Comparison of ENCODE assay signal across 9 mouse cellular contexts in the genomic region with DNA sequence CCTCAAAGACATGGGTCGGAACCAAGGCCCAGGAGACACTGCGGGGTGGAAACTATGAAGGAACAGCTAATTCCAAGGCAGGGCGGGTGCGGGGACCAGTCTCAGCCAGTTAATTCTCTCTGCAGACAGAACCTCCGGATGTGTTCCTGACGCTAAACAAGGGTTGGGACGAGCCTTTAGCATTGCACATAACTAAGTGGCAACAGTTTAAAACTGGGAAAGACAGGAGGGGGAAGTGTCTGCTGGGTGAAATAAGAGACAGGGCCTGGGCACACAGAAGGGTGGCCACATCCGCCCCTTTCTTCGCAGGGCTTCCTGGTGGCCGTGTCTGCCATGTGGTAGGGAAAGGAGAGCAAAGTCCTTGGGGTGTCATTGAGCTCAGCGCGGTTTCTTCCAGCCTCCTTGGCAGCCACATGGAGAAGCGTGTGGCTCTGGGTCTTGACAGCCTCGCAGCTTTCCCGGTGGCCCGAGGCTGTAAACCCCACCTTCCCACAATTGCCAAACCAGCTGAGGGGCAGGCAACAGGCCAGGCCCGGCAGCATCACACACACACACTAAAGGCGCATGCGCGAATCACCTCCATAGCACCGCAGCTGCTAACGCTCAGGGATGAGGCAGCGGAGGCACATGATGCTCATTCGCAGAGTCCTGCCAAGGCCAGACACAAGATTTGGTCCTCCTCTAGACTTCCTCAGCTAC.
DNase-seq lines count a peak whose midpoint lies in the region; ATAC-seq and TF ChIP-seq lines count a peak whose summit lies in the region.
"Had no signal": no experiment of that assay in that cellular context is flagged by ENCODE, and none has a peak within 500 bp of the region (broad histone marks: within the 10 kb centered on the region; RNA-seq: fewer than 3 reads in every experiment).

No protein-coding gene starts in this region.

- no peak overlapping the region; the same call in 1 of the 2 replicates for H3K4me3 ChIP-seq in layer of hippocampus, adult 2 months
- H3K4me3 ChIP-seq in lung, embryonic 15.5 days, result no peak overlapping the region
- no peak overlapping the region for H3K4me3 ChIP-seq in testis, adult 2 months (ENCODE audit: control insufficient read depth, low read depth, low read length)
- H3K4me3 ChIP-seq: midbrain, embryonic 12.5 days had no signal

- no peak overlapping the region for H3K27ac ChIP-seq in layer of hippocampus, adult 2 months
- peak overlapping the region; percentile 82 for H3K27ac ChIP-seq in lung, embryonic 15.5 days
- peak overlapping the region; percentile 46; the same call in 1 of the 2 replicates for H3K27ac ChIP-seq in testis, adult 2 months (ENCODE audit: control insufficient read depth, insufficient read depth, low read depth, low read length)
- H3K27ac ChIP-seq: midbrain, embryonic 12.5 days had no signal

- peaks cover 36% of the 10 kb centered on the region for H3K4me1 ChIP-seq in lung, embryonic 15.5 days
- H3K4me1 ChIP-seq in testis, adult 2 months (ENCODE audit: control insufficient read depth, insufficient read depth, low read length), result peaks cover 4% of the 10 kb centered on the region; the same call in 1 of the 2 replicates
- H3K4me1 ChIP-seq: midbrain, embryonic 12.5 days had no signal

- peak; percentile 32 to 38 for DNase-seq in layer of hippocampus, postnatal 36 days
- DNase-seq in layer of hippocampus, adult 2 months (ENCODE audit: low spot score in 2 of 2), result no peak
- DNase-seq in NIH3T3 (ENCODE audit: low read depth), result peak; percentile 7
- DNase-seq in cerebellum, postnatal 36 days, result peak; percentile 42 to 44
- DNase-seq in heart, postnatal 10 days, result peak; percentile 82
- DNase-seq in spleen, postnatal 10 days (ENCODE audit: low spot score in 2 of 2), result no peak

- H3K9ac ChIP-seq in lung, embryonic 15.5 days, result no peak overlapping the region
- H3K9ac ChIP-seq: midbrain, embryonic 12.5 days had no signal

- no peak for TF ChIP-seq POLR2A in testis, adult 2 months (IDR thresholded peaks at IDR 0.05; ENCODE audit: control insufficient read depth, low read depth, low read length)

- peak; percentile 73 for ATAC-seq in lung, embryonic 15.5 days (ENCODE audit: borderline replicate concordance, extremely low read depth, low FRiP score, low TSS enrichment)

- no peaks in the 10 kb centered on the region for H3K9me3 ChIP-seq in lung, embryonic 15.5 days
- H3K9me3 ChIP-seq: midbrain, embryonic 12.5 days had no signal

- no peaks in the 10 kb centered on the region for H3K27me3 ChIP-seq in lung, embryonic 15.5 days
- H3K27me3 ChIP-seq in testis, adult 2 months (ENCODE audit: control insufficient read depth, insufficient read depth, low read length), result no peaks in the 10 kb centered on the region

- H3K36me3 ChIP-seq in lung, embryonic 15.5 days, result no peaks in the 10 kb centered on the region
- H3K36me3 ChIP-seq in testis, adult 2 months (ENCODE audit: control insufficient read depth, insufficient read depth, low read length), result no peaks in the 10 kb centered on the region
- H3K36me3 ChIP-seq: midbrain, embryonic 12.5 days had no signal

- 45% methylated on average over 24 of the region's 24 CpGs for WGBS in lung, embryonic 15.5 days

- intact Hi-C loops in heart, postnatal 10 days (cut with DNase I), result no loop called here

- no peak for TF ChIP-seq CTCF in layer of hippocampus, adult 2 months (conservative IDR thresholded peaks at IDR 0.05)
- no peak for TF ChIP-seq CTCF in testis, adult 2 months (IDR thresholded peaks at IDR 0.05; ENCODE audit: control insufficient read depth, insufficient read depth, insufficient replicate concordance, low read depth, low read length)

- peak overlapping the region; percentile 17 for H3K4me2 ChIP-seq in lung, embryonic 15.5 days
- H3K4me2 ChIP-seq: midbrain, embryonic 12.5 days had no signal

Comparison
In these comparisons a context has a peak if more than half of its experiments do, and no peak if none do; other contexts are left out.
1. DNase-seq: peak in layer of hippocampus, postnatal 36 days (2 of 2), NIH3T3 (single experiment), cerebellum, postnatal 36 days (2 of 2) and heart, postnatal 10 days (2 of 2); none in layer of hippocampus, adult 2 months (0 of 2) and spleen, postnatal 10 days (0 of 2).